Mouse (Mus musculus) embryonic facial prominence, embryonic 13.5 days (tissue): ENCODE measurements around the gene Rbm20. TPM values are rescaled to one million over a fixed set of nuclear protein-coding genes. Genes with fewer than 3 reads are reported as not detected.
A peak's percentile ranks its signal among the peaks of the same experiment; 100 is the strongest.

Experiments
- ATAC-seq: fragments of 200-750 bp; cut with Nextera tagmentation; 2 replicates; pipeline ENCODE4 v1.8.0; 2017; ENCODE audit warnings: low read depth; ENCODE audit not compliant: insufficient number of reproducible peaks, insufficient read depth, low FRiP score, low TSS enrichment
- H3K27ac ChIP-seq: fragments of 300-500 bp; sonication (generic); 2 replicates; pipeline ENCODE4 v1.5.1; 2015; ENCODE audit warnings: moderate library complexity, mild to moderate bottlenecking, inconsistent platforms
- H3K27me3 ChIP-seq: fragments of 300-500 bp; sonication (generic); 2 replicates; pipeline ENCODE4 v1.6.1; 2015; ENCODE audit warnings: mild to moderate bottlenecking, inconsistent platforms
- H3K36me3 ChIP-seq: fragments of 300-500 bp; sonication (generic); 2 replicates; pipeline ENCODE4 v1.6.1; 2015; ENCODE audit warnings: mild to moderate bottlenecking, inconsistent platforms
- H3K4me1 ChIP-seq: fragments of 300-500 bp; sonication (generic); 2 replicates; pipeline ENCODE4 v1.6.1; 2015; ENCODE audit warnings: inconsistent platforms
- H3K4me2 ChIP-seq: fragments of 300-500 bp; sonication (generic); 2 replicates; pipeline ENCODE4 v1.6.1; 2015; ENCODE audit warnings: moderate library complexity, mild to moderate bottlenecking, inconsistent platforms
- H3K4me3 ChIP-seq: fragments of 300-500 bp; sonication (generic); 2 replicates; pipeline ENCODE4 v1.5.1; 2015; ENCODE audit warnings: mild to moderate bottlenecking, inconsistent platforms
- H3K9ac ChIP-seq: fragments of 300-500 bp; sonication (generic); 2 replicates; pipeline ENCODE4 v1.6.1; 2015; ENCODE audit warnings: mild to moderate bottlenecking, inconsistent platforms
- H3K9me3 ChIP-seq: fragments of 300-500 bp; sonication (generic); 2 replicates; pipeline ENCODE4 v1.6.1; 2016; ENCODE audit warnings: inconsistent platforms
- WGBS: fragments of 180-500 bp; shearing (Covaris S2); methylation state at CpG from one replicate; pipeline ENCODE4 v1.1.7; 2015; ENCODE audit warnings: mixed read lengths; 5-methylcytosine and 5-hydroxymethylcytosine counted together
- polyA plus RNA-seq: library from polyadenylated mRNA; unstranded; fragments of >200 nt; fragmentation: Nextera tagmentation; extraction: Ambion mirVana; gene quantifications from 2 replicates; pipeline ENCODE4 v1.2.1, GENCODE M21; 2015

Gene Rbm20
- polyA plus RNA-seq, 1 experiment from 2014 or later: 4.2 TPM

DNA sequence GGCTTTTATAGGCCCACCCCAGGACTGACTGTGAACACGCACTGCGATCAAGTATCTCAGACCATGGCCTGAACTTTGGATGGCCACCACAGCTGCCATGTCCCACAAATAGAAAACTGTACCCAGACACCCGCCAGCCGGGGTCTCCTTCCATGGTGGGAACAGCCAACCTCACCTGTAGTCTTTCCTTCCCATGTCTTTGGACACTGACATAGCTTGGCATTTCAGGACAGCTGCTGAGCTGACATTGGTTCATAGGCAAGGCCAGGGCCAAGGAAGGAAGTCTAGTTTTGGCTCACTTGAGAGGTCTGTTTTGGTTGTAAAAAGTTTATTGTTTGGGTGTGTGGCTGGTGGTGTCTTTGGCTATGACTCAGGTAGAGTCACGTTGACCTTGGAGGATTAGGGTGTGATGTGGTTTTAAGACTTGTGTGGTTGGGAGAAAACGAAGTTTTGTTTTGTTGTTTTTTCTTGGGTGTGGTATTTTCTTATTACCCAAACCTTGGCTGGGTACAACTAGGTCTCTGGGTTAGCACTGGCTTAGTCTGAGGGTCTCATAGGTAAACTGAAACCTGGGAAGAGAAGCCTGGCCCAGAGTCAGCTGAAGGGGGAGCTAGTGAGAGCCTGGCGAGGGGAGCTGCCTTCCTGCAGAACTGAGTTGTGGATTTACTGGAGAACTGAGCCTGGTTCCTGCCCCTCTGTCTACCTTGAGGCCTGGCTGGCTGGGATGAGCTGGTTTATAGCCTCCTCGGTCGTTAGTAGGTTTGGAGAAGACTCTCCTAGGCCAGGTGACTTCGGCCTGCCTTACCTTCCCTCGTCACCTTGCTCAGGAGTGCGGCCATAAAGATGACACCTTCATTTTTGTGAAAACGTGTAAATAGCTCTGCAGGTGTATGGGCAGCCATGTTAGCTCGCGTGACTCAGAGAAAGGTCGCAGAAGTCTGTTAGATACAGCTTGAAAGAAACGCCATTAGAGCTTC, 83.3 kb downstream of the Rbm20 start:
- Histone ChIP-seq H3K4me1 (0 out of 2 replicates have a peak, but pooled peaks cover 5% of the 10 kb centered on the region), H3K27me3 (no peaks in the 10 kb centered on the region), H3K27ac (no peak overlapping the region), H3K9ac (no peak overlapping the region), H3K9me3 (no peaks in the 10 kb centered on the region), H3K4me2 (no peak overlapping the region), H3K36me3 (no peaks in the 10 kb centered on the region), H3K4me3 (no peak overlapping the region)
- ATAC-seq: no peak
- WGBS: 80% methylated on average over 17 of the region's 17 CpGs

DNA sequence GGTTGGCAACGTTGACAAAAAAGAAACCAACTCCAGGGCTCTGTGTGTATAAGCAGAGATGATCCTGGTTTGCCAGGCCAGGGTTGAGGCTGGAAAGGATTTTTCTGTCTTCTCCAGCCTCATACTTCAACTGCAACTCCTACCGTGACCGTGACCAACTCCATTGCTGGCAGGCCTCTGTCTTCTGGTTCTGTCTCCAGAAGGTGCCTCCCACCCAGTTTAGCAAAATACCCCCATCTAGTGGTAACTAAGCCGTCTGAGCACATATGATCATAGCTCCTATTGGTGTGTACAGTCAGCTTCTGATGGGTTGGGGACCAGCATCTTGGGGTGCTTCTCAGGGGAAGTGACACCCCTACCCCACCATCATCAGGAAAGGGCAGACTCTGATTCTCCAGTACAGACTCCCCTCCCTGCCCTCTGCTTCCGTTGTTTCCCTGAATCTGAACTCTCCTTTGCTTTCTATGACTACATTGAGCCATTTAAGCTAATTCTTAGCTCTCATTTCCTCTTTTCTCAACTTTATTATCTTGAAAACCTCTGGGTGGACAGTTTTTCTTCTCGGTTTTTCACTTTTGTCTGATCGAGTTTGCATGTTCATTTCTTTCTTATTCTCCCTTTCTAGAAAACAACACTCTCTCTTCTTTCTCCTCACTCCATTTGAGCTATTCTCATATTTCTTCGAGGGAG, 85.8 kb downstream of the Rbm20 start:
- no peak; the same call in 1 of the 2 replicates for ATAC-seq
- Histone ChIP-seq H3K36me3 (no peaks in the 10 kb centered on the region), H3K27me3 (no peaks in the 10 kb centered on the region), H3K27ac (no peak overlapping the region; the same call in 1 of the 2 replicates), H3K4me3 (no peak overlapping the region), H3K9ac (no peak overlapping the region), H3K4me2 (no peak overlapping the region), H3K4me1 (0 out of 2 replicates have a peak, but pooled peaks cover 5% of the 10 kb centered on the region), H3K9me3 (no peaks in the 10 kb centered on the region)
- 59% methylated on average over 8 of the region's 8 CpGs for WGBS

DNA sequence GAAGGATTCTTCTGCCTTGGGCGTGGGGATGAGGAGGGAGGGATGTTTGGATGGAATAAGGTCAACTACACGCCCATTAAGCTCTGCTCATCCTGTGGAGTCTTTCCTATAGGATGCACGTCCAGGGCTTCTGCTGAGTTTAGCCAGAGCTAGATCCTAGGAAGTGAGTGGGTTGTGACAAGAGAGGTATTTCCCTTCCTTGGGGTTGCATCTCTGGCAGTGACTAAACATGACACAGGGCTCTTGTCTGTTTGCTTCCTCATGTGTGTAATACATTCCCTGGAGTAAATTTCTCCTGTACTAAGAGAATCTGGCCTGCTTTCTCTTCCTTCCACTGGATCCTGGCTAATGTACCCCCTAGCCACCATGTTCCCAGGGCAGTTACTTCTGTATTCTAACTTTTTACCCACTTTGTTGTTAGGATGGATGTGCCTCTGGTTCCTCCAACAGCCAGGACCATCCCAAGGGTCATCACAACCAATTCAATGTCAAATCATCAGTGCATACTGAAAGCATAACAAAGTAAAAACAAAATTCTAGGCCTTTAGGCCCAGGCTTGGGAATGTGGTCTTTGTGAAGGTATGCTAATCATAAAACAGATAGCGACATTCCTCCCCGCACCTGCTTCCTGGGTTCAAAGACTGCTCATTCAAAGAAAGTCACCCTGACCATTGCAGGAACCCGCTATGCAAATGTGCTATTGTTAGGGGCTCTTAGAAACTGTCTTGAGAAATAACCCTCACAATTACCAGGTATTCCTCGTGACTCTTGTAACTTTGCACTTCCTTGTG, 87.8 kb downstream of the Rbm20 start:
- no peak overlapping the region for H3K4me2 ChIP-seq
- no peak overlapping the region for H3K27ac ChIP-seq
- 77% methylated on average over 7 of the region's 7 CpGs for WGBS
- H3K36me3 ChIP-seq: no peaks in the 10 kb centered on the region
- ATAC-seq: no peak
- H3K4me1 ChIP-seq: 0 out of 2 replicates have a peak, but pooled peaks cover 5% of the 10 kb centered on the region
- H3K4me3 ChIP-seq: no peak overlapping the region
- H3K27me3 ChIP-seq: no peaks in the 10 kb centered on the region
- H3K9ac ChIP-seq: no peak overlapping the region
- no peaks in the 10 kb centered on the region for H3K9me3 ChIP-seq

DNA sequence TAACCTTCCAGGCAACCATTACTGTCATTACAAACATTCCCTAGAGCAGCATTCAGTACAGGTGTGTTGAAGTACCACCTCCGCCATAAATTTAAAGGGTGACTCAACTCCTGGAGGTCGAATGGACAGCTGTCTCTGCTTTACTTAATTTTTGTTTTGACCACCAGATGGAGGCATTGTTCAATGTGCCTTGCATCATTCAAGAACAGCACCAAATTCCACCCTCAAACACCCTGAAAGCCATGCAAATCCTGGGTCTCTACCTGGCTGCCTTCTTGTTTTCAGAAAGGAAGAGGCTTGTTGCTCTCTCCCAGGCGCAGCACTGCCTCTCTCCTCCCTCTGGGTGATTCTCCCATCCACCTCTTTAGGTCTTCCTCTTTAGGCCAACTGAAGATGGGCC, 91.4 kb downstream of the Rbm20 start:
- Histone ChIP-seq H3K27me3 (no peaks in the 10 kb centered on the region), H3K9me3 (no peaks in the 10 kb centered on the region), H3K4me1 (peaks cover 8% of the 10 kb centered on the region; the same call in 1 of the 2 replicates), H3K4me2 (0 out of 2 replicates have a peak overlapping the region, but pooled peaks have one; percentile 12), H3K27ac (no peak overlapping the region), H3K4me3 (no peak overlapping the region), H3K36me3 (no peaks in the 10 kb centered on the region), H3K9ac (0 out of 2 replicates have a peak overlapping the region, but pooled peaks have one; percentile 1)
- WGBS: 19% methylated on average over 3 of the region's 3 CpGs
- ATAC-seq: no peak

DNA sequence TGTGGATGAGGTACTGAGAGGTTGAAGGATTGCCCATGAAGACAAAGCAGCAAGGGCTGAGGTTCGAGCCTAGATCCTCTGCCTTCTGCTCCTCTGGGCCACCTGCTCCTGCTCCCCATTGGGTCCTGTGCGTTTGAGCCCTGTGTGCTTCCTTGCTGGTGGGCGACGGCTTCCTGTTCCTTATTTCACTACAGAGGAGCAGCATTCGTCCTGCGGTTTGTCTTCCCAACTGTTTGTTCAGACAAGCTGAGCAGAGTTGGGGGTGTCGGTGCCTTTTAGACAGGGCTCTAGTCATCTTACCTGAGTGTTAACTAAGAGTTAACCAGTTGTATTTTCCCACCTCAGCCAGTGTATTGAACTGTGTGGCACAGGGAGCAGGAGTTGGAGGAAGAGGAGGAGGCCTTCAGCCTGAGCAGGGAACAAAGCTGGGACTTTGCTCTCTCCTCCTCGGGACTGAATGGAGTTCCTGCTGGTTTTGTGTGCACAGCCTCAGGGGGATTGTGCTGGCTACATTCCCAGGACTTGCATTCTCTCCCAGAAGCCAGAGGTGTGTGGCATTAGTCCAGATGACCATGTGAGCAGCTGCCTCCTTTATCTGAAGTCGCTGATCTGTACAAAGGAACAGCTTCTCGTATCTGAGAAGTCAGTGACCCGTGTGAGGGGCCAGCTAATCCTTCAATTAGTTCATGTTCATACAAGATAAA, 97.0 kb downstream of the Rbm20 start:
- WGBS: 50% methylated on average over 11 of the region's 11 CpGs
- Histone ChIP-seq H3K9ac (no peak overlapping the region), H3K4me3 (no peak overlapping the region), H3K27me3 (no peaks in the 10 kb centered on the region), H3K9me3 (no peaks in the 10 kb centered on the region), H3K4me1 (peaks cover 21% of the 10 kb centered on the region), H3K27ac (peak overlapping the region; percentile 34; the same call in 1 of the 2 replicates), H3K4me2 (no peak overlapping the region), H3K36me3 (no peaks in the 10 kb centered on the region)
- ATAC-seq: peak; percentile 32; the same call in 1 of the 2 replicates

DNA sequence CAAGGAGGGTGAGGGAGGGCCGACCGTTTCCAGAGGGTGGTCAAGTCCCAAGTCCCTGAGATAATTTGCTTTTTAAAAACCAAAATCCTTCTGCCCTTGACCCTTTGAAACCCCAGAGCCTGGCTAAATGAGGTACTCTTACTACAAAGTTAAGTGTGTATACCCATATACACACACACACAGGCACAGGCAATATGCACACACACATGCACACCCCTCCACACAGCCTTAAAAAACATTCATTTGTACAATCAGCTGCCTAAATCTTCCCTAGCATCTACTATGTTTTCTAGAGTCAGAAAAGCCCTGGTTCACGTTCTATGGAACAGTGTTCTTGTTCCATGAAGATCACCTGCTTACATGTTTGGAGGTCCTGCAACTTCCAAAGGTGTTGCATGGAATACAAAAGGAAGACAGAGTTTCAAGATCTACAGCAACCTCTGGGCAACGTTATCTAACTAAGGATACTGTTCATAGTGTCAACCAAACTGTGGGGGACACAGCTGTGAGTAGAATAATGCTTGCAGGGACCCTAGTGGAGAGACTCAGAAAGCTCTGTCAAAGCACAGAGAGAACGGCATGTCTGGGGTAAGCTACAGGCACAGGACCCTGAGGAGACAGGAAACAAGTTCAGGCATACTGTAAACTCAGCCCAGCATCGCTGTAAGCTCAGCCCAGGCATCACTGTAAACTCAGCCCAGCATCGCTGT, 97.7 kb downstream of the Rbm20 start:
- Histone ChIP-seq H3K4me3 (no peak overlapping the region), H3K27ac (no peak overlapping the region), H3K9ac (no peak overlapping the region), H3K9me3 (no peaks in the 10 kb centered on the region), H3K4me2 (no peak overlapping the region), H3K36me3 (no peaks in the 10 kb centered on the region), H3K4me1 (peaks cover 21% of the 10 kb centered on the region), H3K27me3 (no peaks in the 10 kb centered on the region)
- no peak for ATAC-seq
- 53% methylated on average over 7 of the region's 7 CpGs for WGBS

DNA sequence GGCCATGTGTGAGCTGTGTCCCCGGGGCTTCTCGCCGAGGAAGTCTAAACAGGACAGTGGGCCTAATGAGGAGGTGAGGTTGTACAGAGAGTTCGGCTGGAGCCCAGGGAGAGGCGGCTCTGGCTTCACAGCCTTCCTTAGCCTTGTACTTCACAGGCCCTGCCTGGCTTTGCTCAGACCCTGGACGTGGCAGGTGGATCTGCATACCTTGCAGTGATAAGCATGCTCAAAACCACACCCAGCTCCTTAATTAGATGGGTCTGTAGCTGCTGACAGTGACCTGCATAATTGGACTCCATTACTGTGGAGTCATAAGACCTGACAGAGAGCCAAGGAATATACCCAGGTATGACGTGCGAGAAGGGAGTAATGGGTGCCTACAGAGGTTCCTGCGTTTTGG, 102.3 kb downstream of the Rbm20 start:
- Histone ChIP-seq H3K9ac (no peak overlapping the region), H3K4me2 (no peak overlapping the region), H3K4me1 (peaks cover 4% of the 10 kb centered on the region), H3K4me3 (no peak overlapping the region), H3K9me3 (no peaks in the 10 kb centered on the region), H3K27me3 (no peaks in the 10 kb centered on the region), H3K27ac (no peak overlapping the region), H3K36me3 (no peaks in the 10 kb centered on the region)
- no peak for ATAC-seq
- WGBS: 78% methylated on average over 9 of the region's 9 CpGs

DNA sequence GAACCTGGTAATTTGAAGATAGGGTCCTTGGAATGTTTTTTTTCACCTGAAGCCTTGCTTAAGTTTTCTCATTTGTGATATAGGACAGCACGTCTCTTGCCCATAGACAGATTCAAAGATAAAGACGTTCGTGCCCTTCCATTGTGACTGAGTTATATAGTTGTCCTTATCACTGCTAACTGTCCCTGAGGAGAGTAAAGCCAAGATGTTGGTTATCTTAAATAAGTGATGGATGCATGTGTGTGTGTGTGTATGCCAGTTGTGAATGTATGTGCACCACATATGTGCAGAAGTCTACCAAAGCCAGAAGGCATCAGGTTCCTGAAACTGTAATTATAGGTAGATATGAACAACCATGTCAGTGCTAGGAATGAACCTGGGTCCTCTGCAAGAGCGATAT, 102.7 kb downstream of the Rbm20 start:
- H3K4me3 ChIP-seq: no peak overlapping the region
- WGBS: 91% methylated on average over 4 of the region's 4 CpGs
- no peak overlapping the region for H3K27ac ChIP-seq
- no peak for ATAC-seq
- H3K9me3 ChIP-seq: no peaks in the 10 kb centered on the region
- H3K4me1 ChIP-seq: 0 out of 2 replicates have a peak, but pooled peaks cover 1% of the 10 kb centered on the region
- H3K4me2 ChIP-seq: no peak overlapping the region
- H3K27me3 ChIP-seq: no peaks in the 10 kb centered on the region
- H3K36me3 ChIP-seq: no peaks in the 10 kb centered on the region
- no peak overlapping the region for H3K9ac ChIP-seq

DNA sequence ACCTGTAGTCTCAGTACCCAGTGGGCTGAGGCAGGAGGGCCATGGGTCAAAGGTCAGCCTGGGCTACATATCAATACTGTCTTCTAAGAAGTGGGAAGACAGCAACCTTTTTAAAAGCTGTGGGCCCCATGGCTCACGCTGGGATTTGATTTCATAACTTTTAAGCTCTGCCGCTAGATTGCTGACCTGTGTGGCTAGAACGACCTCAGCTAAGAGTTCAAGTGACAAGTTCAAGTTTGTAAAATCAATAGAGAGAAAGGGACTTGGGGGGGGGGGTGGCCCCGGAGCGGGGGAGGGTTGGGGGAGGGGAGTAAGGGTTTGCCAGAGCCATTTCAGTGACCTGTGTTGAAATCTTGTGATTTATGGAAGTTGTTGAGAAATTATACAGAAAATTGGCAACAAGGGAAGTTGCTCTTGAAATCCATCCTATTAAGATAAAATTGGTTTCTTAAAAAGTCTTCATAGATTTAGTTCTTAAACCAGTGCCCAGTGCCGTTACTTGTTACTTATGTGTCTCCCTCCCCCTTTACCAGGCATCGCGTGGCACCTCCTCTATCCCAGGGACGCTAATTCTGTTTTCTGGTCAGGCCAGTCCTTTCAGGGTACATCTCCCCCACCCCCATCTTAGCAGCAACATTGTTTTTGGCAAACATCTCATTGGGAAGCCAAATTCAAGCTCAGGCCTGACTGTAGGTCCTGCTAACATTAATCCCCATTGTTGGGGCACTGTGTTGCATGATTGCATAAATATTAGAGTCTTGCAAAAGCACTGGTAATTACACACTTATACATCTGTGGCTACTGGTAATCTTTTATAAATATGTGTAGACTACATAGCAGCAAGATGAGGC, 103.9 kb downstream of the Rbm20 start:
- H3K36me3 ChIP-seq: no peaks in the 10 kb centered on the region
- ATAC-seq: no peak
- peaks cover 4% of the 10 kb centered on the region for H3K4me1 ChIP-seq
- WGBS: 60% methylated on average over 9 of the region's 9 CpGs
- H3K27ac ChIP-seq: no peak overlapping the region
- H3K4me3 ChIP-seq: no peak overlapping the region
- H3K9ac ChIP-seq: no peak overlapping the region
- H3K27me3 ChIP-seq: no peaks in the 10 kb centered on the region
- H3K4me2 ChIP-seq: no peak overlapping the region
- H3K9me3 ChIP-seq: no peaks in the 10 kb centered on the region

DNA sequence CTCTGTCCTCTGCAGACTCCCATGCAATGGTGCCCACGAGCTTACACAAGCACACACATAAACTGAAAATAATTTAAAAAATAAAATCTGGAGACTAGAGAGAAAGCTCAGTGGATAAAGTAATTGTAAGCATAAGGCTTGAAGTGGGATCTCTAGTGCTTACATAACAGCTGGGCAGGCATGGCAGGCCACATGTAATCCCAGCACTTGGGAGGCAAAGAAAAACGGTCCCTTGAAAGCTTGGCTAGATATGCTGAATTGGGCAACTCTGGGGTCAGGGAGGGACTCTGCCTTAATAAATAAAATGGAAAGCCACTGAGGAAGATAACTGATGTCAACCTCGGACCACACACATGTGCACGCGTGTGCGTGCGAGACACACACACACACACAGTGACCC, 104.7 kb downstream of the Rbm20 start:
- peaks cover 13% of the 10 kb centered on the region for H3K4me1 ChIP-seq
- H3K4me3 ChIP-seq: no peak overlapping the region
- 87% methylated on average over 7 of the region's 7 CpGs for WGBS
- no peak overlapping the region for H3K27ac ChIP-seq
- no peaks in the 10 kb centered on the region for H3K27me3 ChIP-seq
- H3K4me2 ChIP-seq: no peak overlapping the region
- no peak for ATAC-seq
- H3K9ac ChIP-seq: no peak overlapping the region
- no peaks in the 10 kb centered on the region for H3K36me3 ChIP-seq
- H3K9me3 ChIP-seq: no peaks in the 10 kb centered on the region
